Mouse (Mus musculus) cerebellum, adult 9-11 months (tissue): ENCODE measurements around the gene Bad.

Experiments used
- DNase-seq: peaks from one replicate; pipeline ENCODE4 v3.0.0; 2022

Bad gene

DNA sequence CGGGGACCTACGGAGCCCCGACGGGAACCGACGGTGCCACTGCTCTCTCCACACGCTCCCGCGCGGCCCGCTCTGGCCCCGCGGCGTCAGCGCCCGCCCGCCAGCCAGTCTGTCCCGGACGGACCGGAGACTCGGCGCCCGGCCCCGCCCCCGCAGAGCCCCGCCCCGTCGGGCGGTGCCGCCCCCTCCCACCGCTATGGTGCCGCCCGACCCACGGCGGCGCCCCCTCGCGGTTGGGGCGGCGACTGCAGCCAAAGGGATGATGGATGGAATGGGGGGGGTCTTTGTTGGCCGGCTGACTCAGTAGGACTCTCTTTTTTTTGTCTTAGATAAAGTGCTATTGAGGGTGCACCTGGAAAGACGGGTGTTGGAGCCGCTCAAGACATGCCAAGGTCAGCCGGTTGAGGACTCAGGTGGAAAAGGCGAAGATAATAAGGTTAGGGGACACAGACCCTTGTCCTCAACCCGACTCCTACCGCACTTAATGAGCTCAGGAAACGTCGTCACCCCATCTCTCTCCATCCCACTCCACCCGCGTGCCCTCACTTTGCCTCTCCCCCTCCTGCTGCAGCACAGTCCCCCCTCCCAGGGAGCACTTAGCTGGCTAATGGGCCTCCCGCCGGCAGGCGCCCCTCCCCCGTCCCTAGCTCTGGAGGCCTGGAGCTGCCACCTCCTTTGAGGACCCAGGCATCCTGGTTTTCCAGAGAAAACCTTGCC lies 28.2 kb downstream of the Bad start:
- peak; percentile 46 for DNase-seq

DNA sequence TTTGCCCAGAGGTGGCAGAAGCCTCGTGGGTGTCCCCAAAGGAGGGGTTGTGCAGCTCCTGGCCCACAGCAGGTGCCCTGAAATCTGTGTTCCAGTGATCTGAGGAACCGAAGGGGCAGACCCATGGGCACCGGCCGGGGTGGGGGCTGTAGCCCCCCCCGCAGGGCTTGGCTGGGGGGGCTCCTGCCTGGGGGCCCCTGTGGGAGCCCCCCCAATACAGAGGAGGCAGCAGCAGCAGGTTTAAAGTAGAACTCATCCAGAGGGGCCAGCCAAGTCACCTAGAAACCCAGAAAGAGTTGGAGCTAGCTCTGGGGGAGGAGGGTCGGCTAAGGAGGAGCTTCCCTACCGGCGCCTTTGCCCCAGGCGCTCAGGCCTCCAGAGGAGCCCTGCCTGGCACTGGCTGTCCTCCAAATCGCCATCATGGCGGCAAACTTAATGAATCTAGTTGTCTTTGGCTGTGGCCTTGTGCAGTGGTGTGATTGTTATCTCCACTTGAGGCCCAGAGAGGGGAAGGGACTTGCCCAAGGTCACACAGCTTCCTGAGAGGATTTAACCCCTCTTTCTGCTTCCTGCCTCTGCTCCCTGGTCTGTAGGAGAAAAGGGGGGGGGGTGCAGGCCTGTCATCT lies 28.9 kb downstream of the Bad start:
- DNase-seq = peak; percentile 46

DNA sequence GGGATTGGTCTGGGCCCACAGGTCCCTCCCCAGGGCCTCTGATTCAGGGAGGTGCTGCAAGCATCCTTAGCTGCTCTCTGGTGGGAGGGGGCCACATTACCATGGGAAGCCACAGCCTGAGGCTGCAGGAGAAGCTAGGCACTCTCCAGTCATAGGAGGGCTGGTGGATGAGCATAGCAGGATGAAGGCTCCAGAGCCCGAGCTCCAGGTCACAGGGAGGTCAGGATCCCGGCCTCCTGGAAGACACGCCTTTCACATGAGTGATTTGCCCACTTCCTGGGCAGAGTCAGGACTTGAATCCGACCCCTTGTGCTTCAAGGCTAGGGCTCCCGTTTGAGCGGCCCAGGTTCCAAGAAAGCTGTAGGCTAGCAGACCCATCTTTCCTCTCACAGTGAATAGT lies 30.0 kb downstream of the Bad start:
- no peak for DNase-seq

GRCm38 (mm10) chr19:6972247-6972917 lies 30.7 kb downstream of the Bad start:
- peak; percentile 46 for DNase-seq

- no peak for DNase-seq
Measured at GRCm38 (mm10) chr19:6973581-6974190, 32.0 kb downstream of the Bad start.

DNA sequence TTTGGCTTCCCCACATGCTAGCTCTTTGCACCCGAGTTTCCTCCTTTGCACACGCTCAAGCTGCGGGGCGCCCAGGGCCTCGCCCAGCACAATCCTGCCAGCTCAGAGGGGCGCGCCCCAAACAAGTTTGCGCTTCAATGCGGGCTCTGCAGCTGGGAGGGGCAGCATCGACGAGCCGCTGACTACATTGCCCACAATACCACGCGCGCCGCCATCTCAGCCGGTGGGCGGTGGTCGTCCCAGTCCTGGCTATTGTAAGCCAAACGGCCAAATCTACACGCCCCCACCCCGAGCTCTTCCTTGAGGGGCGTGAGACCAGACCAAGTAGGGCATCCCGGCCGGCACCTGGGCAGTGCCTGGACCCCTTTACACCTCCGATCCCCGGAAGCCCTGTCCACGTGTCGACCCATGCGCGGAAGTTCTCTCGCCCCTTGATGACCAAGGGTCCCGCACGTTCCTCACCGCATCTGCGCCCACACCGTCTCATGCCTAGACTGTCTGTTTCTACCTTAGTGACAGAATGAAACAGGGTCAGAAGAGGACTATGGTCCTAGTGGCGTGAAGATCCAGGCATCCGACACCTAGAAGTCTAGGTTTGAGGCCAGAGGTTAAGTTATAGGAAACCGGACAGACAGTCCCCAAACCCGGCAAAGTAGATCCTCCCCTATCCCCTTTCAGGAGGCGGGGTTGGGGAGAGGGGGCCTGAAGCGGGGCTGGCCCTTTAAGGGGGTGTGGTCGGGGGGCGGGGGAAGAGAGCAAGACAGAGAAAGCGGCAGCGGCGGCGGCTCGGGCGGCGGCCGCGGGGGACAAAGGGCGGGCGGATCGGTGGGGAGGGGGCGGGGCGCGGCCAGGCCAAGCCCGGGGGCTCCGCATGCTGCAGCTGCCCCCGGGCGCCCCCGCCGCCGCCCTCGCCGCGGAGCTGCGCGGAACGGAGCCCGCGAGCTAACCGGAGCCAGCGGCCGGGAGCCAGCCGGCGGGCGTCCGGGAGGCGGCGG lies 32.8 kb downstream of the Bad start, which contains the start of gene Ppp1r14b:
TSS of gene Ppp1r14b (plus strand) at position 758 of the 995 bp plus-strand sequence.
- DNase-seq = peak; percentile 74

GRCm38 (mm10) chr19:6975537-6976521 lies 34.2 kb downstream of the Bad start, which contains the start of gene Plcb3:
Plcb3 (minus strand) TSS chr19:6976470.
- peak; percentile 77 for DNase-seq

GRCm38 (mm10) chr19:6977759-6978638 lies 36.3 kb downstream of the Bad start:
- peak; percentile 72 for DNase-seq

- DNase-seq = no peak
Measured at GRCm38 (mm10) chr19:6978639-6978974, 36.9 kb downstream of the Bad start.

DNA sequence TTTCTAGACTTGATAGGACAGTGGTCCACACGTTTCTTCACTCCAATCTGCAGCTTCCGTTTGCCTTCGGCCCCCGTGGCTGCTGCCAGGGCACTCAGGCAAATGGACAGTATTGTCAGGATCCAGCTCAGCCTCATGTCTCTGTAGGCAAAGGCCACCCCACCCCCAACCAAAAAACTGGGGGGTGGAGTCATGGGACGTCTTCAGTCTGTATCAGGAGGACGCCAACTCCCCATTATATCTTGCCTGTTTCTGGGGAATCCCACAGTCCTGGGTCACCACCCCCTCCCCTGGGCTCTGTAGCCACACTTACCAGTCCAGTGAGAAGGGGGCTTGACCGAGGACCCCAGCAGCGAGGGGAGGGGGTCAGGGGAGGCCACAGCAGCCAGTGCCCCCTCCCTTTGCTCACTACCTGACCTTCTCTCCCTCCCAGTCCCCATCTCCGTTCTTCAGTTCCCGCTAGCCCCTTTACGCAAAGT lies 37.4 kb downstream of the Bad start:
- no peak for DNase-seq

GRCm38 (mm10) chr19:6979486-6980380 lies 38.1 kb downstream of the Bad start:
- peak; percentile 99 for DNase-seq

DNA sequence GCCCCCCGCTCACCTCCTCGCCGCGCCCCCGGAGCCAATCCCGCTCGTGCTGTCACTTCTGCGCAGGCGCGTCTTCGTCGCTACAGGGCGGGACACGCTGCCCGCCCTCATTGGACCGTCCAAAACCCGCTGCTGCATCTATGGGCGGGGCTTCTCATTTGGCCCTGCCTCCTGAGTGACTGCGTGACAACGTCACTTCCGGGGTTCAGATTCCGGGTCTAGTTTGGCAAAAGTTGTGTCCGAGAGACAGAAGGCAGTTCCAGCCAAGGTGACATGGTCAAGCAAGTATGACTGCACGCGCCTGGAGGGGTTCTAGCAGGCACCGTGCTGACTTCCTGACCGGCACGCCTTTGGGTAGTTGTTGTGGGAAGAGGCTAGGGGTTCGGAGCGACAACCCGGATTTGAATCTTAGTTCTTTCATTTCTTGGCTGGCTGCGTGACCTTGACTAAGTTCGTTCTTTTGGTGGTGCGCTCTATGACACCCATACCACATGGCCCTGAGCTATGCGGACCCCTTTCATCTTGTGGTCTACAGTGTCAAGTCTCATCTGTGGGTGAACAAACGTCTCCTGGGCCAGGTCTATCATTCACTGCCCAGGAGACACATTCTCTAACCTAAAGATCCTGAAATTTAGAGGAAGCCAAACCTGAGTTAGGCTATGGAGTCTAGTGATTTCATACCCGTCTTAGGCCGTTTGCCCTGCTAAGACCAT lies 38.9 kb downstream of the Bad start, which contains the start of gene Fkbp2:
TSS of gene Fkbp2 (minus strand) at position 121 of the 713 bp plus-strand sequence.
- DNase-seq = peak; percentile 99

DNA sequence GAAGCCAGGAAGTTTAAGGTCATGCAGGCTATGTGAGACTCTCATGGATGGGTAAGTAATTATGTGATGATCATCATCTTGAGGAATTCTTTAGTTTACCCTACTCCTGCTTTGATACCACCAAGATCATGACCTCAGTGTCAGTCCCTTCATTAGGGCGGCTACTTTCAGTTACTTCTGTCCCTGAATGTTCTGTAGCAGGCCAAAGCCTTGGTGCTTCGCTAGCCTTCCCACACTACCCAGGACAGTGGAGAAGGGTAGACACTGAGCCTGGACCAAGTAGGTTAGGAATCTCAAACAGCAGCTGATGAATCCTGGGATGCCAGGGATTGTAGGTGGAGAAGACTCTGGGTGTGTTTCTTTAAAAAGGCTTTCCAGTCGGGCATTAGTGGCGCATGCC lies 39.8 kb downstream of the Bad start:
- DNase-seq = no peak

GRCm38 (mm10) chr19:6983621-6984020 lies 42.0 kb downstream of the Bad start:
- no peak for DNase-seq

GRCm38 (mm10) chr19:6985300-6985699 lies 43.6 kb downstream of the Bad start:
- peak; percentile 65 for DNase-seq

DNA sequence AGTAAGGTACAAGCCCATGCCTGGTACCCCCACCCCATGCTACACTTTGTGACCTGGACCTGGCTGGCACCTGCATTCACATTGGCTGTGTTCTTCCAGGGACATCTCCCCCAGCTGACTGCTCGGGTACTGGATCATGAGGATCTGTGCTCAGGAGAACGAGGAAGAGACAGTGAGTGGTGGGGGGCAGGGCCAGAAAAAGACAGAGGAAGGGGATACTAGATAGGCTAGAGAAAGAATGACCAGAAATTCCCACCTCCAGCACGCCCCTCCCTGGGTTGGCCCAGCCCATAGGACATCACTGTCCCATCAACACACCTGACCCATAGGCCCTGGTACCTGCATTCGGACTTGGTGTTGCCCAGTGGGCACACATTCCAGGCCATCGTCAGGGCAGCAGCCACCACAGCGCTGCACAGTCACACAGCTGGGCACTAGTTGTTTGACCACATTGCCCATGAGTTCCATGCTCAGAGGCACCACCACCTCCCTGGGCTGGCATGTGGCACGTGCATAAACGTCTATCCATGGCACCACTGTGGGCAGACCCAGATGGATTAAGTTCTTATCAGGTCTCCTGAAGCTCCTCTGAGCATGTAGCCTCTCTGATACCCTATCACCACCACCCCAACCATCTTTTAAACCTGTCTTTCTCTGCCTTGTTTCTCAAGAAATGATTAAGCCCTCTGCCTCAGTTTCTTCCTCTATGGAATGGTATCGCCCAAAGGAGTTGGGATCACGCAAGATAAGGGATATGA lies 44.5 kb downstream of the Bad start:
- peak; percentile 65 for DNase-seq
